19 mouse cellular contexts compared by ENCODE assay signal in genomic region chr5:111644788-111645187, GRCm38 (mm10).
A peak's percentile ranks its signal among the peaks of the same experiment; 100 is the strongest.
DNase-seq lines count a peak whose midpoint lies in the region; ATAC-seq and TF ChIP-seq lines count a peak whose summit lies in the region.
"Had no signal": no experiment of that assay in that cellular context is flagged by ENCODE, and none has a peak within 500 bp of the region (broad histone marks: within the 10 kb centered on the region; RNA-seq: fewer than 3 reads in every experiment).

No protein-coding gene starts in this region.

- H3K4me3 ChIP-seq in forebrain, embryonic 15.5 days: no peak overlapping the region
- H3K4me3 ChIP-seq in forebrain, embryonic 14.5 days (ENCODE audit: low read depth, low read length): no peak overlapping the region
- no peak overlapping the region for H3K4me3 ChIP-seq in lung, embryonic 14.5 days (ENCODE audit: low read depth, low read length)
- no peak overlapping the region for H3K4me3 ChIP-seq in embryonic facial prominence, embryonic 10.5 days
- H3K4me3 ChIP-seq: embryonic facial prominence, embryonic 15.5 days; erythroblast, embryonic 14.5 days; heart, embryonic 13.5 days; intestine, embryonic 15.5 days had no signal

- H3K9ac ChIP-seq in forebrain, embryonic 15.5 days (replicated peaks): no peak overlapping the region
- H3K9ac ChIP-seq in forebrain, embryonic 14.5 days (ENCODE audit: low read length): no peak overlapping the region
- no peak overlapping the region; the same call in 1 of the 2 replicates for H3K9ac ChIP-seq in lung, embryonic 14.5 days
- H3K9ac ChIP-seq: embryonic facial prominence, embryonic 15.5 days; heart, embryonic 13.5 days; intestine, embryonic 15.5 days had no signal

- H3K36me3 ChIP-seq in forebrain, embryonic 15.5 days: no peaks in the 10 kb centered on the region
- no peaks in the 10 kb centered on the region for H3K36me3 ChIP-seq in forebrain, embryonic 14.5 days (ENCODE audit: control insufficient read depth, insufficient read depth, low read length)
- no peaks in the 10 kb centered on the region for H3K36me3 ChIP-seq in lung, embryonic 14.5 days (ENCODE audit: insufficient read depth)
- no peaks in the 10 kb centered on the region for H3K36me3 ChIP-seq in embryonic facial prominence, embryonic 10.5 days (replicated peaks)
- H3K36me3 ChIP-seq: embryonic facial prominence, embryonic 15.5 days; heart, embryonic 13.5 days; intestine, embryonic 15.5 days had no signal

- no peak for ATAC-seq in forebrain, embryonic 15.5 days (replicated peaks)
- no peak; the same call in 1 of the 2 replicates for ATAC-seq in forebrain, embryonic 14.5 days
- peak; percentile 37; the same call in 1 of the 2 replicates for ATAC-seq in lung, embryonic 14.5 days (ENCODE audit: insufficient read depth)
- ATAC-seq: intestine, embryonic 15.5 days had no signal

- no peaks in the 10 kb centered on the region for H3K27me3 ChIP-seq in forebrain, embryonic 15.5 days
- H3K27me3 ChIP-seq in forebrain, embryonic 14.5 days (replicated peaks; ENCODE audit: control insufficient read depth, insufficient read depth, low read length): no peaks in the 10 kb centered on the region
- H3K27me3 ChIP-seq in lung, embryonic 14.5 days (ENCODE audit: insufficient read depth, low read length): no peaks in the 10 kb centered on the region
- H3K27me3 ChIP-seq in embryonic facial prominence, embryonic 10.5 days (replicated peaks; ENCODE audit: low read depth, poor library complexity, severe bottlenecking): peaks cover 5% of the 10 kb centered on the region; the same call in 1 of the 2 replicates
- H3K27me3 ChIP-seq: embryonic facial prominence, embryonic 15.5 days; intestine, embryonic 15.5 days had no signal

- no peaks in the 10 kb centered on the region for H3K9me3 ChIP-seq in forebrain, embryonic 15.5 days
- H3K9me3 ChIP-seq in forebrain, embryonic 14.5 days (replicated peaks; ENCODE audit: control insufficient read depth, low read length): no peaks in the 10 kb centered on the region
- H3K9me3 ChIP-seq in lung, embryonic 14.5 days (ENCODE audit: low read depth, low read length): no peaks in the 10 kb centered on the region
- no peaks in the 10 kb centered on the region for H3K9me3 ChIP-seq in embryonic facial prominence, embryonic 10.5 days
- H3K9me3 ChIP-seq: embryonic facial prominence, embryonic 15.5 days; intestine, embryonic 15.5 days had no signal

- TF ChIP-seq CTCF in lung, embryonic 14.5 days (IDR thresholded peaks at IDR 0.05; ENCODE audit: low read depth): no peak
- no peak for TF ChIP-seq CTCF in brain, embryonic 14.5 days (IDR thresholded peaks at IDR 0.05; ENCODE audit: borderline replicate concordance, extremely low read depth, insufficient read depth, insufficient read length)

- peaks cover 43% of the 10 kb centered on the region for H3K4me1 ChIP-seq in forebrain, embryonic 15.5 days
- H3K4me1 ChIP-seq in forebrain, embryonic 14.5 days (ENCODE audit: control insufficient read depth, insufficient read depth, low read length): peaks cover 24% of the 10 kb centered on the region
- H3K4me1 ChIP-seq in lung, embryonic 14.5 days (ENCODE audit: insufficient read depth): peaks cover 22% of the 10 kb centered on the region
- H3K4me1 ChIP-seq in embryonic facial prominence, embryonic 10.5 days: peaks cover 50% of the 10 kb centered on the region

- no peak overlapping the region for H3K4me2 ChIP-seq in forebrain, embryonic 15.5 days (replicated peaks)
- no peak overlapping the region for H3K4me2 ChIP-seq in forebrain, embryonic 14.5 days (ENCODE audit: low read length)
- H3K4me2 ChIP-seq in lung, embryonic 14.5 days: no peak overlapping the region
- H3K4me2 ChIP-seq: embryonic facial prominence, embryonic 15.5 days; heart, embryonic 13.5 days; intestine, embryonic 15.5 days had no signal

- no peak for DNase-seq in forebrain, embryonic 14.5 days (ENCODE audit: low spot score)
- DNase-seq in lung, embryonic 14.5 days: peak; percentile 52
- DNase-seq in lung, postnatal 36 days: no peak
- peak; percentile 53 for DNase-seq in brain, embryonic 14.5 days (ENCODE audit: low read depth)
- no peak for DNase-seq in embryonic facial prominence, embryonic 10.5 days (ENCODE audit: low spot score)
- no peak for DNase-seq in frontal cortex, postnatal 25 days (ENCODE audit: low spot score in 2 of 2)
- DNase-seq: adrenal gland, adult 2 months; adrenal gland, postnatal 25 days; cerebellum, adult 2 months; cerebellum, postnatal 10 days; gastrocnemius, postnatal 36 days; heart, adult 11 months; heart, postnatal 36 days; kidney, adult 18-20 months had no signal

- no peak for TF ChIP-seq POLR2A in brain, embryonic 14.5 days (IDR thresholded peaks at IDR 0.05; ENCODE audit: borderline replicate concordance, extremely low read depth, insufficient read depth, insufficient read length, poor library complexity, severe bottlenecking)

- H3K27ac ChIP-seq in forebrain, embryonic 15.5 days (replicated peaks): peak overlapping the region; percentile 29; the same call in 1 of the 2 replicates
- H3K27ac ChIP-seq in forebrain, embryonic 14.5 days (ENCODE audit: low read depth, low read length): no peak overlapping the region
- H3K27ac ChIP-seq in lung, embryonic 14.5 days (ENCODE audit: low read depth): no peak overlapping the region
- H3K27ac ChIP-seq in embryonic facial prominence, embryonic 10.5 days (replicated peaks): peak overlapping the region; percentile 5
- H3K27ac ChIP-seq: embryonic facial prominence, embryonic 15.5 days; heart, embryonic 13.5 days; intestine, embryonic 15.5 days had no signal

- 48% methylated on average over 4 of the region's 4 CpGs for WGBS in forebrain, embryonic 15.5 days
- WGBS in forebrain, embryonic 14.5 days: 57% methylated on average over 4 of the region's 4 CpGs
- WGBS in lung, embryonic 14.5 days: 59% methylated on average over 4 of the region's 4 CpGs
- WGBS in embryonic facial prominence, embryonic 10.5 days: 67% methylated on average over 4 of the region's 4 CpGs

Comparison
In these comparisons a context has a peak if more than half of its experiments do, and no peak if none do; other contexts are left out.
1. H3K27ac ChIP-seq: peak in forebrain, embryonic 15.5 days (single experiment) and embryonic facial prominence, embryonic 10.5 days (single experiment); none in forebrain, embryonic 14.5 days (single experiment) and lung, embryonic 14.5 days (single experiment).
2. DNase-seq: peak in lung, embryonic 14.5 days (single experiment) and brain, embryonic 14.5 days (single experiment); none in forebrain, embryonic 14.5 days (single experiment), lung, postnatal 36 days (single experiment), embryonic facial prominence, embryonic 10.5 days (single experiment) and frontal cortex, postnatal 25 days (0 of 2).